Mouse (Mus musculus) cerebellum, adult 11-12 months (tissue): ENCODE results near the gene Ccl6.
"Not testable (repeated sequence)": the region's sequence is repeated elsewhere in the genome, so short reads cannot be mapped to it uniquely, and the experiment has no call there.

Experiments
- DNase-seq: peaks from one replicate; pipeline ENCODE4 v3.0.0; 2022

The Ccl6 gene

GRCm38 (mm10) chr11:83556085-83556781, 36.7 kb downstream of the Ccl6 start:
- DNase-seq: no peak

DNA sequence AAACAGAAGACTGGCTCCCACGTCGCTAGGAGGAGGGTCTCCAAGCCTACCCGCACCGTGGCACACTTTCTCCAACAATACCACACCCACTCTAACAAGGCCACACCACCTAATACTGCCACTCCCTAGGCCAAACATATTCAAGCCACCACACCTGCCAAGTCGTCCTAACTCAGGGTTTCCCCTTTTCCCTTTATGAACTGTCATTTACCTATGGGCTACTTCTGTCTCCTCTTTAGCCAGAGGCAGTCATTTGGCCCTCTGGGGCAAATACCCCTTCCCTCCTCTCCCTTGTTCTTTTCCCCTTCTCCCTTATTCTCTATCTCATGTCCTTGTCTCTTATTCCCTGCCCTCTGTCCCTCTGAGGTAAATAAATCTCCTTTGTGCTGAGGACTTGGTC, 41.2 kb downstream of the Ccl6 start:
- no peak for DNase-seq

GRCm38 (mm10) chr11:83551037-83551436, 41.9 kb downstream of the Ccl6 start:
- DNase-seq: not testable (repeated sequence)

GRCm38 (mm10) chr11:83550186-83550632, 42.7 kb downstream of the Ccl6 start:
- DNase-seq: no peak

DNA sequence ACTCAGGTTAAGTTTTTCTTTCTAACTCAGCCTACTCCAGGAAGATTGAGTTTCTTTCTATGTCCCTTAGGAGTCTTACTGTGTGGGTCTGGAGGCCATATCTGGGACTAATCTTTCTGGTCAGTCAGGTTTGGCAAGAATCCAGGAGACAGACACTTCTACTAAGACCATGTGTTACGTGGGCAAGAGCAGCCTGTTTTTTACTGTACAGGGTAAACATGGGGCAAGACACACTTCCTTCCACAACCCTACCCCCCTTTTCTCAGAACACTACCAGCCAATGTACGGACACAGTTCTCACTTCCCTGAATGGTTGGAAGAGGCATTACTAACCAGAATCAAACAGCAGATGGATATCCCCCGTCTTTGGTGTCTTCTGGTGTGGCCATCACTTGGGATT, 48.7 kb downstream of the Ccl6 start:
- no peak for DNase-seq

- DNase-seq: no peak
Observed at GRCm38 (mm10) chr11:83541415-83541814, 51.5 kb downstream of the Ccl6 start.

GRCm38 (mm10) chr11:83540931-83541330, 52.0 kb downstream of the Ccl6 start:
- no peak for DNase-seq

DNA sequence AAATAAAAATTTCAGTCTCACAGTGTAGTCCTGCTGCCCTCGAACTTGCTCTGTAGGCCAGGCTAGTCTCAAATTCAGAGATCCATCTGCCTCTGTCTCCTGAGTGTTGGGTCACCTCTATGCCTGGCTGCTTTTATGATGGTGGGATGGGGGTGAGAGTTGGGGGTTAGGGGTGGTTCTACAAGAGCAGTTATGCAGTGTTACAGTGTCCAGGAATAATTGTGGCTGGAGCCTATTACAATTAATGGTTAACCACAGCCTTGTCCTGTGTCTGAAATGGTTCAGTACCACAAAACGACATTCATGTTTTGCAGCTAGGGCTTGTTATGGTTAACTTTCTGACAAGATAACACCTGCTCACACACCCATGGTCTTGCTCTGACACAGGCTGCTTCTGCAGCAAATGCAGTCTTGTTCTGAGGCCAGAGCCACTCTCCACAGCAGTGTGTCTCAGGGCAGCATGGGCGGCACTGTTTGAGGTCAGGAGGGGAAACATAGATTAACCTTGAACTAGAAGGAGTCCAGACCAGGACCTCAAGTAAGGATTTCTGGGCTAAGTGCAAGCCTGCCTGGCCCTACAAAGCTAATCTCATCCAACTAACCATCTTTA, 54.1 kb downstream of the Ccl6 start:
- no peak for DNase-seq
